Mouse (Mus musculus) ovary, adult 18-20 months (tissue): ENCODE results near the gene Scaf8.

Experiments
- DNase-seq: peaks from one replicate; pipeline ENCODE4 v3.0.0; 2022; ENCODE audit warnings: low spot score, mixed read lengths

The Scaf8 gene

DNA sequence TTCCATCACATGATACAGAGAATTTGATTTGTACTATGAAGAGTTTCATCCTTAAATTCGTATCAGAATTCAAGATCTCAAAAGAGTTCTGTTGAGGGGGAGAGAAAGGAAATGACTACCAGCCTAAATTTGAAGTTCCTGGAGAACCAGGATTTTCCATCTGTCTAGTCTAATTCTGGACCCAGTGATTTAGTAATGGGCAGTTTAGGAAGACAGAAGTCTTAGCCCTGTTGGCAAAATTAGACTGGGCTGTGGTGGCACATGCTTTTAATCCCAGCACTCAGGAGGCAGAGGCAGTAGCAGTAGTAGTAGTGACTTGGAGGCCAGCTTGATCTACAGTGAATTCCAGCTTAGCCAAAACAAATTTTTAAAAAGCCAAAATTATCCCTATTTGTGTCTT lies 93.7 kb downstream of the Scaf8 start:
- no peak for DNase-seq

- no peak for DNase-seq
Observed at GRCm38 (mm10) chr17:3209581-3209980, 94.8 kb downstream of the Scaf8 start.

GRCm38 (mm10) chr17:3210134-3210533 lies 95.4 kb downstream of the Scaf8 start:
- DNase-seq = no peak

GRCm38 (mm10) chr17:3212105-3212504 lies 97.3 kb downstream of the Scaf8 start:
- no peak for DNase-seq

- no peak for DNase-seq
Observed at GRCm38 (mm10) chr17:3212886-3213285, 98.1 kb downstream of the Scaf8 start.

GRCm38 (mm10) chr17:3214852-3215251 lies 100.1 kb downstream of the Scaf8 start:
- no peak for DNase-seq

DNA sequence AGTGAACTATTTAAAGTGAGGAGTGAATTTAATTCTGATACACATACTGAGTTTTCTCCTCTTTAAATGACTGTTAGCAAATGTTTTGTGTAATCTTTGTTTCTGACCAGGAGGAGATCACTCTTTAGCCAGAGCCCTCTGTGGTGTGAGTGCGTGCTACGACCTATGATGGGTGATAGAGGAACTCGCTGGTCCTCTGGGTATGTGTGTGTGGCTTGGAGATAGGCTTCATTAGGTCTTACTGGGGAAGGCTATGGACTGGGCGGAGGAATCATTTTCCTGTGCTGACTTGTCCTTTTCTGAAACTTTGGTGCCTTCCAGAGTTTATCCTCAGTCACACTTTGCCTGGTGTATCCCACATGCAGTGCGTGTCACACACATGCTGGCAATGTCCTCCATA lies 102.3 kb downstream of the Scaf8 start:
- DNase-seq = no peak

DNA sequence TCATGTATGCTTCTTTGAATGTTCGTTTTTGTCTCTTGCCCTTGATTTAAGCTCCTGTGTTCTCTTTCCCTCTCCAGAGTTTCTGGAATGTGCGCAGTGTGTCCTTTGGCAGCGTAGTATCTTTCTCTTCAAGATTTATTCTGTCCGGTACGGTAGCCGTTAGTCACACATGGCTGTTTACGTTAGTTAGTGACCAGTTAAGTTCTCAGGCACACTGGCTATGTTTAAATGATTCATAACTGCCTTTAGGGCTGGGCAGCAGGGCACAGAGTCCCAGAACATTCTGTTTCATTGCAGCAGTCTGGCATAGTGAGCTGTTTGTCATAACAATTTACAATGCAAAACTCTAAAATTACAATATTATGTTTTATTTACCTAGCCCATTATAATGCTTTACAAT lies 103.6 kb downstream of the Scaf8 start:
- DNase-seq = no peak

DNA sequence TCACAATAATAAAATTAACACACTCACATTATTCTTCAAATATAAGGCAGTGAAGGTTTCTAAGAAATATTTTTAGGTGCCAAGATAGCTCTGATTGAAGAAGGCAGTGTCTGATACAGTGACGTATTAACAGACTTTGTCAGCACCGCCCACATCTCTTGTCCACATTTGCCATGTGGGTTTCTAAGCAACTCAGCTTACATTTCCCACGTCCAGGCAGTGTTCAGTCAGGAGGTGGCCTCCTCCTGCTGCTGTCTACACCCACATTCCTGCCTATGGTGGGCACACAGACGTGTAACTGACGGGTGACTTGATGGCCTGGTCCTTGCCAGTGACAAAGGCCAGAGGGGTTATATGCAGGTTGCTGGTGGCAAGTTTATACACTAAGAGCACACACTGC lies 104.1 kb downstream of the Scaf8 start:
- DNase-seq = no peak

GRCm38 (mm10) chr17:3220201-3220600 lies 105.4 kb downstream of the Scaf8 start:
- DNase-seq = no peak

DNA sequence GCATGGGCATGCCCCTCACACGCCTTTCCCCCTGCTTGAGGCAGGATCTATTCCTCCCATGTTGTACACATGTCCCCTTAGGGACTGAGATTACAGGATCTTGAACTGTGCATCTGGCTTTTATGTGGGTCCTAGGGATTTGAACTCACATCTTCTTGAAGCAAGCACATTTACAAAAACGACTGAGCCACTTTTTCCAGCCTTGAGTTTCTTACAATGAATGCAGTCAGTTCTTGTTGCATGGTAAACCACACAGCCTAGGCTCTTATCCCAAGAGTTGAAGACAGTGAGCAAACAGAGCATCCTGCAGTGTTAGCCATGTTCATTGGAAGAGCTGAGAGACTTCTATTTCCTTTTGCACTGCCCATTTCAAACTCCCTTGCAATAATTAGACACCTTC lies 108.3 kb downstream of the Scaf8 start:
- no peak for DNase-seq

DNA sequence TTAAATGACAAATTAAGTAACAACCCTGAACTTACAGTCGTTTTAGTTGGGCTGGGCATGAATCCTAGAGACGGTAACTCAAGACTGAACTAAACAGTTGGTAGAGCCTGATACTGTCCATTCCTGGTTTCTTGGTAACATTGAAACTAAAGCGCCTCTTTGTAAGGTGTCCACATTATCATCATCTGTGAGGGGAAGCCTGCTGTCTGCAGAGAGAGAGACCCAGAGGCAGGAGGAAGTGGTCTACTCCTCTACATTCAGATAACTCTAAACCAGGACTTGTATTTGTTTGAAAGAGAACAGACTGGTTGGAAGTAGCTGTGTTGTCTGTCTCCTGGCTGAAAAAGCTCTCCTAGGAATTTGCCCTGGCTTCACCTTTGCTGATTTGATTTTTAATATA lies 108.9 kb downstream of the Scaf8 start:
- no peak for DNase-seq

- peak; percentile 53 for DNase-seq
Observed at GRCm38 (mm10) chr17:3224383-3225106, 109.8 kb downstream of the Scaf8 start.

DNA sequence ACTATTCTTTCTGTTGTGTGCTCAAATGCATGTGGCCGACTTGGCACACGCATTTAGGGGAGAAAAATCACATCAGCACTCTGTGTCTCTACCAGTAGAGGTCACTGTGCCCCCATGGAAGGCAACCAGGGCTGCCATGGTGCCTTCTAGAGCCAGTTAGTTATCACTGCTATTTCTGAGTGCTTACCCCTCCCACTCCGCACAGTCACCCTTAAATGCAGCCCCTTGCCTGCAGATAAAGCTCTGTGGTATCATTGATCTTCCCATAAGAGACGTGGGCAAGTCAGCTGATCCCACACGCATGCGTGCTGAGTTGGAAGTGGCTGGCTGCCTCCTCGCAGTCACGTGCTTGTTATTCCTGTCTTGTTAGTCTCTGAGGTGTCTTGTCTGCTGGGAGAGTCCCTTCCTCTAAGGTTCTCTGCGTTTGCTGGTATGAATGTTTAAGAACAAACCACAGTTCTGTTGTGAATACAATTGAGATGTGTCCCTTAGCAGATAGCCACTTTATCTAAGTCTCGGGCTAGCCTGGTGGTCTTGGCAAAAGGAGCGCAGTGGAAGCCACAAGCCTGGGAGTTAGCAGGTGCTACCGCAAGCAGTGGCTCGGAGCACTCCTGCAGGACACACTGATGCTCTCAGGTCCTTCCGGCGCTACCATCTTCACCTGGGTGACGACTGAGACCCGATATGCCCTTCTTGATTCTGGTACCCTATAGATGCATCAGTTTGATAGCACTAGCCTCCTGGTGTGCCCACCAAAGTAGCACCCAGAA lies 115.6 kb downstream of the Scaf8 start:
- no peak for DNase-seq

DNA sequence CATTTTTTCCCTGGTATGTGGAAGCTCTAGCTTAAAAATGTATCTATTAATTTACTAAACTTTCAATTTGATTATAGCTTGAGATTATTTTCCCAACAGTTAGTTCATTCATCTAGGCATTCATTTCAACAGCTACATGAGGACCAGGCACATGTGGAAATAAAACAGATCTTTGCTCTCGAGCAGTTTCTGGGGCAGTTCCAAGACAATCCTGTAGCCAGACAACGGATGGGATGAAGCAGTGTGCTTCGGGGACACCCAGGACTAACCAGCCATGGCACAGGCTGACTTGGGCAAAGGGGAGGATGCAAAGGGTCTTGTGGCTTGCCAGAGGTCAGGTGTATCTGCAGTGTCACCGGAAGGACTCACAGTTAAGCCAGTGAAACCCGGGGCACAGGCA lies 117.9 kb downstream of the Scaf8 start:
- DNase-seq = no peak

GRCm38 (mm10) chr17:3243672-3244071 lies 128.9 kb downstream of the Scaf8 start:
- no peak for DNase-seq

GRCm38 (mm10) chr17:3244881-3245739 lies 130.3 kb downstream of the Scaf8 start:
- DNase-seq = peak; percentile 43

DNA sequence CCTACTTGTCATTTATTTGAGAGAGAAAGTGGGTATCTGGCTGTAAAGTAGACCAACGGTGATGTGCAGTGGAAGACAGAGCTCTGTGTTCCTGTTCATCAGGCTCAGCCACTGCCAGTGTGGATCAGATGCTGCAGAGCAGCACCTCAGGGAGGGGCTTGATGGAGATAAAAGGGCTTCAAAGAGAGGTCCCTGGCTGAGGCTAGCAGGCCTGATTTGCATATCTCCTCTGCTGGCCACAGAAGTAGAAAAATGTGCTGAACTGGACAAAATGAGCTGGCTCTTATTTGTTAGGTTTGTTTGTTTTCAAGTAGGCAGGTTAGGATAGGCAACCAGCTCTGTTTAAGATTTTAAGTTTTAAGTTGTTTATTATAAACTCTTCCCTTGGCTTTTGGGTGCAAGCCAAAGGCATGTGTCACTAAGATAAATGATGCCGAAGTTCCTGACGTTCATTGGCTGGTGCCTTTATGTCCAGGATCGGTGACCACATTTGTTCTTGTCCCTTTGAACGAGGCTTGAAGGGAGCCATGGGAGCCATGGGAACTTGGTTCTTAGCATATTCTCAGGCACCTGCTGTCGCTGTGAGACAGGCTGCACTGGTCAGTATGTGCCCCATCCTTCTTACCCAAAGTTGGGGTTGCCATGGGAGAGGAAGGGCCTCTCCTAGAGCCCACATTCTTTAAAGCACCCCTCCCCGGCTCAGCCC lies 132.0 kb downstream of the Scaf8 start:
- DNase-seq = no peak
